Mouse (Mus musculus): ENCODE data around the gene Tatdn3.
"Not testable (repeated sequence)": the region's sequence is repeated elsewhere in the genome, so short reads cannot be mapped to it uniquely, and the experiment has no call there.

Gene Tatdn3

DNA sequence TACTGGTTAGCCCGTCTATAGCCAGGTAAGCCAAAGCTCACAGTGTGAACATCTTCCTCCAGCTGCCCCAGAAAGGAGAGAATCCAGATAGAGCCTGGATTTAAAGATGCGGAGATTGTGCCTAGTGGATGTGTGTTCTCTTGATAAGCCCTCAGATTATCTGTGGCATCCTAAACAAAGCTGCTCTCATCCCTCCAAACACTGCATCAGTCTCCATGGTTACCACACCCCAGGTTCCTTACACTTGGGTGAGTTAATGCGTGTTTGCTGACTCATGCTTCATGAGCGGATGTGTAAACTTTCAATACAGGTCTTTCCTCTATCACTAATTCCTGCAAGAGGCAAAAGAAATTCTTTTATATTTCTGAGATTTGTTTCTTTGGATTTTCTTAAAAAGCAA lies 27.1 kb downstream of the Tatdn3 start:
- DNase-seq (ENCODE audit: low spot score in 2 of 2), result peak in 1 of 2 experiments; percentile 18

DNA sequence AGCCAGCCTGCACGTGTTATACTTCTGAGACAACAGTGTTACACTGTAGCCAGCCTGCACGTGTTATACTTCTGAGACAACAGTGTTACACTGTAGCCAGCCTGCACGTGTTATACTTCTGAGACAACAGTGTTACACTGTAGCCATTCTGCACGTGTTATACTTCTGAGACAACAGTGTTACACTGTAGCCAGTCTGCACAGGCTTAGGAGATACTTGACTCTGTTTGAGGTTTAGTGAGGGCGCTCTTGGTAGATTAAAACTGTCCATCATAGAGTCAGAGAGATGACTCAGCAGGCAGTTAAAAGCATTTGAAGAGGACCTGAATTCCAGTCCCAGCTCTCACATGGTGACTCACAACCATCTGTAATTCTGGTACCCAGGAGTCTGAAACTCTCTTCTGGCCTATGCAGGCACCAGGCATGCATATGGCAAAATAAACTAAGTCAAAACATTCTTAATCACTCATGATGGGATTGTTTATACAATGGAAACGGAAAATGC lies 31.8 kb downstream of the Tatdn3 start:
- not testable (repeated sequence) for DNase-seq (ENCODE audit: low spot score in 2 of 2)

DNA sequence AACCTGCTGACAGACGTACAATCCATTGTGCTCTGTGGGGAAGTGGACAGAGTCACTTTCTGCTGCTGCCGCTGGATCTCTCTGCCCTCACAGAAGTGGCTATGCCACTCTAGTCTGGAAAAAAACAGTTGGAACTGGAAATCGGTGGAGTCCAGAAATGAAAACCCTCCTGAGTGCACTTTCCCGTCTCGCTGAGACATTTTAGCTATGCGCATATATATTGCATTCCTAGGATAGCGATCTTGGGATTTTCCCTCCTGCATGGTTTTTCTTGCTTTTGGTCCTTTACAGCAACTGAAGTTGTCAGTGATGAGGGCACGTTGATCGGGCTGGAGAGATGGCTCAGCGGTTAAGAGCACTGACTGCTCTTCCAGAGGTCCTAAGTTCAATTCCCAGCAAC lies 32.5 kb downstream of the Tatdn3 start:
- no peak for DNase-seq (ENCODE audit: low spot score in 2 of 2)

DNA sequence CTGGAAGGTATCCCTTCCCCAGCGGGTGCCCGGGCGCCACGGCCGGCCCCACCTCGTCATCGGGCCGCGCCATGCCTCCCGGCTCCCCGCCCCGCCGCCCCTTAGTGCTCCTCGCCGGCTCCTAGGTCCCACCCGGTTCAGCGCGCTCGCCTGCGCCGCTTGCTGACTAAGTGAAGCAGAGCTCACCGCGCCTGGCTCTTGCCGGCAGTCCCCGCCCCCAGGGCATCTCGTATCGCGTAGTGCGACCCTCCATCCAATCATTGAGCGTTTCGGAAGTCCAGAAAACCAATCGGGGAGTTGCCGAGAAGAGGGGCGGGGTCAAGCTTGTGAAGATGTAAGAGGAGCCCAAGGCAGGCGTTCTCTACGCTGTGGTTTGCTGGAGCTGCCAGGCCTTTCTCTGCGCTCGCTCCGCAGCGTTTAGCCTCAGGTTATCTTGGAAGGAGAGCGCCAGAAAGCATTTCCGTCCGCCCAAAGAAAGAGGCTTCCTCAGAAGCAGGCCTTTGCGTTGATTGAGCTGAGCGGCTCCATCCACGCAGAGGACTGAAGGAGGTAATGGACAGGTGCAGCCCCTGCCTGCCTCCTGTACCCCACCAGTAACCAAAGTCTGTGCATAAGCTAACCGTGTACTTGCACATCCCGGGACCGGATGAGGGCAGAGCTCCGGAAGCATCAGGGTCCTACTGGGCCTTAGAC lies 36.6 kb downstream of the Tatdn3 start, which contains the start of gene Flvcr1:
TSS of gene Flvcr1 (minus strand) at position 138 of the 693 bp plus-strand sequence.
- peak; percentile 95 to 98 for DNase-seq (ENCODE audit: low spot score in 2 of 2)

DNA sequence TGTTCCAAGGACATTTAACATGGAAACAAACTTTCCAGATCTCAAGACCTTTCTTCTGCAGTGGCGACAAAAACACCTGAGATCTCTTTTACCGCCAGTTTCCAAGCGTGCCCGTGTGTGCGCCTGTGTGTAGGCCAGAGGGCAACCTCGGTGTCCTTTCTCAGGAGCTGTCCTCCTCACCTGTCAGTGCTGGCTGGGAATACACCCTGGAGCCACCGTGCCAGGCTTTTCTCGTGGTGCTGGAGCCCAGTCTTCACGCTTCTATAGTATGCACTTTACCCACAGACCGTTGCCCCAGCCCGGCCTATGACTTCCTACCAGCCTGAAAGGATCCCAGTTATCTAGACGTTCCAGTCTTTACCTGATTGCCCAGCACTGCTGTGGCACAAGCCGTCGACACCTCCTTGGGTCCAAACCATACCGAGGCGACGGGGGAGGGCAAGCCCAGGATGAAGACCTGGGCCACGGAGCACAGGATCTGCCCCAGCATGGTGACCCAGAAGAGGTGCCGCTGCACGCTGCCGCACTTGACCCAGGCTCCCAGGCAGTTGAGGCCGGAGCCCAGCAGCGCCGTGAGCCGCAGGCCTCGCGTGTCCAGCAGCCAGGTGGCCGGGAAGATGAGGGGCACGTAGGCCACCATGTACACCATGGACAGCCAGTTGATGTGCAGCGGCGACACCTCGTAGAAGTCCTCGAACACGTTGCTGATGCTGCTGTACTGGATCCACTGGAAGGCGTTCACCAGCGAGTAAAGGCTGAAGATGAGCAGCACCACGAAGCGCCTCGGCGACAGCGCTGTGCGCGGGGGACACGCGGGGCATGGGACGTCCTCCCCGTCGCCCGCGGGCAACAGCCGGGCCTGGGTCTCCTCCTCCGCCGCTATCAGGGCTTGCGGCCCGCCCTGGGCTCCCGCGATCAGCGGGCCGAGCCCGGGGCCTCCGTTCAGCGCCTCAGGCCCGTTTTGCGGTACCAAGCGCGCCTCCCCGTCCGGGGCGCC lies 37.4 kb downstream of the Tatdn3 start:
- DNase-seq (ENCODE audit: low spot score in 2 of 2), result peak in 1 of 2 experiments; percentile 31

DNA sequence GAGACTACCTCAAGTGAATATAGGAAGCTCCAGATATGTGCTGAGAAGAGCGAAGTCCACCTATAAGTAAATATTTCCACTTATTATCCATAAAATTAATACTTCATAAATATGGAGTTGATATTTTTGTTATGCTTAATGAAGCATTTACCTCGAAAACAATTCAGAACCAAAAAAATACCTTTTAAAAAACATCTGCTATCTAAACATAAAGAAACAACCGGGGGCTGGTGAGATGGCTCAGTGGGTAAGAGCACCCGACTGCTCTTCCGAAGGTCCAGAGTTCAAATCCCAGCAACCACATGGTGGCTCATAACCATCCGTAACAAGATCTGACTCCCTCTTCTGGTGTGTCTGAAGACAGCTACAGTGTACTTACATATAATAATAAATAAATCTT lies 38.9 kb downstream of the Tatdn3 start:
- not testable (repeated sequence) for DNase-seq (ENCODE audit: low spot score in 2 of 2)

DNA sequence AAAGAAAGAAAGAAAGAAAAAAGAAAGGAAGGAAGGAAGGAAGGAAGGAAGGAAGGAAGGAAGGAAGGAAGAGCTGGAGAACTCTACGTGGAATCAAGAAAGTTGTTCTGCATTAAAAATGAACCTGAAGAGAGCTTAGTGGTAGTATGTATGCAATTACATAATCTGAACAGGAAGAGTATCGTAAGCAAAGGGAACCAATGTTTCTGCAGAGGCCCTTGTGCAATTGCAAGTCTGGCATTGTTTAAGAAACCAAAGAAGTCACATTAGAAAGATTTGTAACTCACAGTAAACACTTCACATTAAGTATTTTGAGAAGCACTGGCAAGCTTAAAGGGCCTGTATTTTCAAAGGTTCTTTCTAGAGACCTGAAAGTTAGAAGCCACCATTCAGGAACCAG lies 39.6 kb downstream of the Tatdn3 start:
- DNase-seq (ENCODE audit: low spot score in 2 of 2), result no peak

DNA sequence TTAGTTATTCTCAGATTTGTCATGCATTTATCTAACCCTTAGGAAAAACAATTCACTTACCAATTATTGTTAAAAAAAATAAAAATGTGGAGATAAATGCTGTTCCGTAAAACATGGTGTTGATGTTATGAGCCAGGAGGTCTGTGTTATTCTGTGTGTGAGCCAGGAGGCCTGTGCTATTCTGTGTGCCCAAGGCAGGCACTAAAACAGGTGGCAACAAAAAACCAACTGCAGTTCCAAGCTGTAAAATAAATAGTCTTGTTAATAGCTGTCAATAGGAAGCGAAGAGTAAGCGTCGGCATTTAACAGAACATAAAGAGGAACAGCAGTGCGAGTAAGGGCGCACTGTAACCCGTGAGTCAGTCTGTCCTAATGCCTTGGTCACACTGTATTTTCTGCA lies 41.7 kb downstream of the Tatdn3 start:
- DNase-seq (ENCODE audit: low spot score in 2 of 2), result no peak

DNA sequence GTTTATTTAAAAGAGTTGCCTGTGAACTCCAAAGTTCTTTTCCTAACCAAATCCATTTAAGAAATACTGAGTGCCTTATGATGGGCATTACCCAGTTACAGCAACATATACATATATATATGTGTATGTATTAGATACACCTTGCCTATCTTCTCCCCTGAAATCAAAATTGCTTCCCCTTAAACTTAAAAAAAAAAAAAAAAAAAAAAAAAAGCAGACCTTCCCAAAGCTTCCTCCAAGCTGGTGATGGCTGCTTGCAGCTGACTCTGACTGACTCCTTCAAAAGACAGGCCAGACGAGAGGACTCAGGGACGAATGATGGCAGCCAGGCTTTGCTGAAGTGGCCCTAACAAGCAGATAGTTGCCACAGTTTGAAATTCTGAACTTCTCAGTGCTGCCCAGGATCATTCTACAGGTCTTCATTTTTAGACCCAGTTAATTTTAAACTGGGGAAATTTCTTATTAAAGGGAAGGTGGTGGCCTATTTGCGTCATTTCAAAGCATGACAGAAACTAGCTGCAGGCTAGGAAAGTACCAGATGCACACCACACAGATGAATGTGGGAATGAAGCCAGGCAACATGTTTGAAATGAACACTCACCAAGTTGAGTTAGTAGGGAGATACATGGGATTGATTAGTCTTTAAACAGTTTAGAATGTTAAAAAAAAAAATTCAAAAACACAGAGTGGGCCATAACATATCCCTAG lies 42.4 kb downstream of the Tatdn3 start:
- DNase-seq (ENCODE audit: low spot score in 2 of 2), result no peak

DNA sequence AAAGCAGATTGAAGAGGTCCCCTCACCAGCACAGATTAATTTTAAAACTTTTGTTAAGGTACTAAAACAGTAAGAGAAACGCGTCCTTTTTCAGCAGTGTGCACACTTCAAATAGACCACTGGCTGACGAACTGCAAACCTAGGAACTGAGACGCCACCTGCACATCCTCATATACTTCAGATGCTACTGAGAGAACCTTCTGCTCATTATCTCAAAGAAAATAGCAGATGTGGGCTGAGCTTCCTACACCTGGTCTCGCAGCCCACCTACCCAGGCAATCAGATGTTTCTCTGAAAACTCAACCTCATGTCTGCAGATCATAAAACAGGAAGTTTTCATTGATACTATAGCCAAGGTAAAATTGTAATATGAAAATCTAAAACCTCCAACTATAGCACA lies 42.9 kb downstream of the Tatdn3 start:
- no peak for DNase-seq (ENCODE audit: low spot score in 2 of 2)

DNA sequence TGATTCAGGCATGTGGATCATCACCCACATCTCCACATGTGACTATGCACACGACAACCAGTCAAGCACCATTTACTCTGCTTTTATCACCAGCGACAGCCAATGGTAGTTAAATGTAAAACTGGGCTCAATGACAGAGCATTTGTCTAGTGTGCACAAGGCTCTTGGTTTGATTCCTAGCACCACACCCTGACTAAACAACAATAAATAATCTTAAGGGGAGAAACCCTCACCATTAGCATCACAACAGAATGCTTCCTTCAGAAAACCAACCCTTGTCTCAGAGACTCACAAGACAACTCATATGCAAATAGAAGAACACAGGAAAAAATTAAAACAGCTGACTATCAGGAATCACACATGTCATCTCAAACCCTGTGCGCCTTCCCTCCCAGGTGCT lies 48.5 kb downstream of the Tatdn3 start:
- no peak for DNase-seq (ENCODE audit: low spot score in 2 of 2)

DNA sequence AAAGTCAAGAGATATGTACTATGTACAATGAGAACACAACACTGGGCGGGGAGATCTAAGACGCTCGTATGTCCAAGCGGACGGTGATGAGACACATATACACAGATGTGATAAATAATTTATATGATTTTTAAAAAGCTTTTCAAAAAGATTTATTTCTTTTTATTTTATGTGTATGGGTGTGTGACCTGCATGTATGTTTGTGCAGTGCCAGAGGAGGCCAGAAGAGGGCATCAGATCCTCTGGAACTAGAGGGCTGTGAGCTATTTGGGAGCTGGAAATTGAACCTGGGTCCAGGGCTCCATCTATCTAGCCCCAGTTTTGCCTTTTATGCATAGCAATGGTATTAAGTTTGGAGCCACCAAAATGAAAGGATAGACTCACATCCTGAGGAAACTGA lies 54.0 kb downstream of the Tatdn3 start:
- no peak for DNase-seq (ENCODE audit: low spot score in 2 of 2)

DNA sequence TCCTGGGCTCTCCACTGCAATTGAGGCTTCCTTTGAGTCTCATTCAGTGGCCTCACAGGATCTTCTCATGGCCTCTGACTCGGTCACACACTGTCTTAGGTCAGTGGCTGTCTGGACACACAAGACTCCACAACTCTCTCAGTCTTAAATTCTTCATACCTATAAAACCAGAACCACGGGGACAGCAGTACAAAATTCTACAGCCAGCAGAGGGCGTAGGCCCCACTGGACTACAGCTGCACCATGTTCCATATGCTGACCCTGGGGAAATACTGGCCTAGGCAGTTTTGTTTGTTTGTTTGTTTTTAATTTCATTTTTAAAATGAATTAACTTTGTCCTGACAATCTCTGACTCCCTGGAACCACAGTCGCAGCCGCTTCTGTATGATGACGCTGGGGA lies 60.5 kb downstream of the Tatdn3 start:
- no peak for DNase-seq (ENCODE audit: low spot score in 2 of 2)

DNA sequence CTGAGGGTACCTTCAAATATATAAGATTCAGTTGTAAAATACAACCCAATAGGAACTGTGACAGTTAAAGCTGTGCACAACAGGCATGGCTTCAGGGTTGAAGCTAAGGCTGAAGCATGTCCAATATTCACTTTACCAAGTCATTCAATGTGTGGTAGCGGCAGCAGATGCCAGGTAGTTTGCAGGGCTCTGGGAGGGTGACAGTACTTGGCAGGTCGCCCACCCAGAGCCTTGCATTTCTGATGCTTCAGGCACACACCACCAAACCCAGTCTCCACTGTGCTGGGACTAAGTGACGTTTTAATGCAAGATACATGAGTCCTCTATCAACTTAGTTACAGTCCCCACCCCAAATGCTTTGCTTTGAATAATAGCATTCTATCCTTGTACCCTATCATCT lies 62.0 kb downstream of the Tatdn3 start:
- peak in 1 of 2 experiments; percentile 40 for DNase-seq (ENCODE audit: low spot score in 2 of 2)

DNA sequence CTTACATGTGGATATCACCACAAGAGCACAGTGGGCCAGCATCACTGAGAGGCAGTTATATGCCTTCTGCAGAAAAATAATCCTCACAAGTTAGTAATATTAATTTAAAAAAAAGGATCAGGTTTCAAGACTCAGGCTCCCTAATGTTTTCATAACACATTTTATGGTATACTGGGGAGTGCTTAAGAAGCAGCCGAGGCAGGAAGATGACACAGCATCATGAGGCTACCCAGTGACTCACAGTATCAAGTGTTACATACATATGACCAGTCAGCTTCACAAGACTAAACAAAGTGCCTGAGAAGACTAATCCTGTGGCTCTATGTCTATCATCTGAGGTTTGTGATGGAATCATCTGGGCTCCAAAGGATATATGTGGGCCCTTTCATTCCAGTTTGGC lies 64.7 kb downstream of the Tatdn3 start:
- DNase-seq (ENCODE audit: low spot score in 2 of 2), result no peak

DNA sequence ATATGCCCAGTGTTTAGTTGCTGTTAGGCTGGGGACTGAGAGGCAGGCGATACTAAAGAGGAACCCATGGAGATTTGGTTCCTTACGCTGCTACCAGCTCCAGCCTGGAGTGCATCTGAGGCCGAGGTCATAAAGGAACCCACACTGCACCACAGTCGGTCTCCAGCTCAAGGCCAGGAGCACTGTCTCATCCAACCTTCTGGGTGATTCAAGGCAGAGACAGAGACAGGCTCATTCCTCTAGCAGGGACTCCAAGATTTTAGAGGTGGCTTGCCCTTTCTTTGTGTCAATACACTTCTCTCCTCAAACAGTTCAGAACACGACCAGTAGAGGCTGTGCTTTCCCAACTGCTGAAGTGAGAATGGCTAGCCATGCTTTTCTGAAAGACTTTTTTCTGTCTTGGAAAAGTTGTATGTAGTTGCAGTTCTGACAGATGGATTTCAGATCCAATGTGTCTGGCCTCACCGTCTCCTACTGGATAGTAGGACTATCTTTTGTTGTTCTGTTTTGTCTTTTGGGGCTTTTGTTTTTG lies 66.3 kb downstream of the Tatdn3 start:
- DNase-seq (ENCODE audit: low spot score in 2 of 2), result no peak

Data from cerebellum, postnatal 4 days (tissue).